Mouse (Mus musculus): ENCODE results near the gene Stk11. TPM values are rescaled to one million over a fixed set of nuclear protein-coding genes. Genes with fewer than 3 reads are reported as not detected.

The Stk11 gene
- polyA plus RNA-seq, 1 experiment from 2014 or later, result 15.4 TPM

GRCm38 (mm10) chr10:80155277-80155676 is 39.7 kb downstream of the Stk11 start:
- peaks cover 38% of the 10 kb centered on the region for H3K4me1 ChIP-seq (ENCODE audit: control insufficient read depth, insufficient read depth, low read length)
- H3K27ac ChIP-seq (ENCODE audit: low read length), result peak overlapping the region; percentile 24; the same call in 1 of the 2 replicates
- no peak overlapping the region for H3K9ac ChIP-seq (ENCODE audit: low read depth, low read length)
- H3K4me3 ChIP-seq (ENCODE audit: low read depth, low read length), result no peak overlapping the region
- ATAC-seq, result no peak
- no peaks in the 10 kb centered on the region for H3K27me3 ChIP-seq (ENCODE audit: control insufficient read depth, insufficient read depth, low read depth, low read length)
- WGBS, result 50% methylated on average over 1 of the region's 1 CpGs
- H3K36me3 ChIP-seq (ENCODE audit: control insufficient read depth, insufficient read depth, low read length), result peaks cover 37% of the 10 kb centered on the region
- no peak overlapping the region for H3K4me2 ChIP-seq (ENCODE audit: low read length)
- H3K9me3 ChIP-seq (replicated peaks; ENCODE audit: control insufficient read depth, low read length, poor library complexity, severe bottlenecking), result no peaks in the 10 kb centered on the region

- Histone ChIP-seq H3K9me3 (replicated peaks; ENCODE audit: control insufficient read depth, low read length, poor library complexity, severe bottlenecking) (no peaks in the 10 kb centered on the region), H3K27ac (ENCODE audit: low read length) (peak overlapping the region; percentile 12), H3K4me1 (ENCODE audit: control insufficient read depth, insufficient read depth, low read length) (peaks cover 45% of the 10 kb centered on the region), H3K9ac (ENCODE audit: low read depth, low read length) (no peak overlapping the region), H3K36me3 (ENCODE audit: control insufficient read depth, insufficient read depth, low read length) (peaks cover 37% of the 10 kb centered on the region), H3K27me3 (ENCODE audit: control insufficient read depth, insufficient read depth, low read depth, low read length) (no peaks in the 10 kb centered on the region), H3K4me2 (ENCODE audit: low read length) (no peak overlapping the region), H3K4me3 (ENCODE audit: low read depth, low read length) (no peak overlapping the region)
- WGBS, result 83% methylated on average over 29 of the region's 29 CpGs
- ATAC-seq, result no peak
Measured at GRCm38 (mm10) chr10:80156002-80156751, 40.6 kb downstream of the Stk11 start.

DNA sequence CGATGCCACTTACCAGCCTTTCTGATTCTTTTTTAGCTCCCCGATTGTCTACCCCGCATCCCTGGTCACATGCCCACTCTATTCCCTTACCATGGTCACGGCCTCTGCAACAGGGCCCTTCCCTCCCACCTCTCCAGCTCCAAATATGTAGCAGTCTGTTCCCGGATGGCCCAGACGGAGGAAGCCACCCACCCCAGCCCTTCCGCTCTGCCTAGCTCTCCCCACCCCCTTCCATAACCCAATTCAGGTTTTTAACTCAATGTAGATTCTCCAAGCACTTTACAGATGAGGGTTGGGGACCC is 41.1 kb downstream of the Stk11 start:
- Histone ChIP-seq H3K9ac (ENCODE audit: low read depth, low read length) (no peak overlapping the region), H3K36me3 (ENCODE audit: control insufficient read depth, insufficient read depth, low read length) (peaks cover 37% of the 10 kb centered on the region)

DNA sequence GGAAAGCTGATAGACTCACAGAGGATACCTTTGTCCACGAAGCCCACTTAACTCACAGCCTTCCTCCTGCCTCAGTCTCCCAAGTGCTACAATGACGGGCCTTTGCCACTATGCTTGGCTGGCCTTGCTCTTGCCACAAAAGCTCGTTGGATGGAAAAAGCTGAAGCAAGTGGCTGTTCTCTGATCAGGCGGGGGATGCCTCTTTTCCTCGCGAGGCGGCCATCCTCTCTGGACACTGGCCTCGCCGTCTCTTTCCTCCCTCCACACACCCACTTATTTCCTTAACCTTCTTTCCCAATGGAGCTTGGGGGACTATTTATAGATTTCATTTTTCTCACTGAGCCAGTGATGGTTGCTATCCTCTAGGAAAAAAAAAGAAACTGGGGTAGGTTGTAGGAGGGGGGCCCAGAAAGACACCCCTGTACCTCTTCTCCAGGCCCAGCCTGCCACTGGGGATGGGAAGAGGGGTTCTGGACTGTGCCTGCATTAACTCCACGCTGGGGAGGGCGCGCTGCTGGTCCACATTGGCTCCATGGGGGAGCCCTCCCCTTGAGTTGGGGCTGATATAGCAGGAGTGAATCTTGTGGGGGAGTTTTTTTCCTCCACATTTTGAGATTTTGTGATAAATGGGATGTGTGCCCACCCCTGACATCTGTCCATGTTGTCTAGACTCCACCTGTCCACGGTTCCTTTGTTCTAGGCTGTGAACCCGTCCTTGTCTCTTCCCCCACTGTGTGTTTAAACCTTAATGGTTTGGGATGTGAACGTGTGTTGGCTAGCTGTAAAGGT is 41.7 kb downstream of the Stk11 start:
- Histone ChIP-seq H3K9me3 (replicated peaks; ENCODE audit: control insufficient read depth, low read length, poor library complexity, severe bottlenecking) (no peaks in the 10 kb centered on the region), H3K27me3 (ENCODE audit: control insufficient read depth, insufficient read depth, low read depth, low read length) (no peaks in the 10 kb centered on the region), H3K27ac (ENCODE audit: low read length) (peak overlapping the region; percentile 52), H3K4me1 (ENCODE audit: control insufficient read depth, insufficient read depth, low read length) (peaks cover 39% of the 10 kb centered on the region), H3K4me2 (ENCODE audit: low read length) (no peak overlapping the region), H3K36me3 (ENCODE audit: control insufficient read depth, insufficient read depth, low read length) (peaks cover 37% of the 10 kb centered on the region), H3K4me3 (ENCODE audit: low read depth, low read length) (no peak overlapping the region), H3K9ac (ENCODE audit: low read depth, low read length) (no peak overlapping the region)
- no peak for ATAC-seq
- WGBS, result 50% methylated on average over 15 of the region's 15 CpGs

More for the DNA sequence above, 41.1 kb downstream of the Stk11 start:
- Histone ChIP-seq H3K4me3 (ENCODE audit: low read depth, low read length) (no peak overlapping the region), H3K27ac (ENCODE audit: low read length) (no peak overlapping the region; the same call in 1 of the 2 replicates), H3K27me3 (ENCODE audit: control insufficient read depth, insufficient read depth, low read depth, low read length) (no peaks in the 10 kb centered on the region), H3K9me3 (replicated peaks; ENCODE audit: control insufficient read depth, low read length, poor library complexity, severe bottlenecking) (no peaks in the 10 kb centered on the region), H3K4me2 (ENCODE audit: low read length) (no peak overlapping the region), H3K4me1 (ENCODE audit: control insufficient read depth, insufficient read depth, low read length) (peaks cover 46% of the 10 kb centered on the region)
- WGBS, result 56% methylated on average over 7 of the region's 7 CpGs
- ATAC-seq, result no peak

GRCm38 (mm10) chr10:80158307-80158986 is 42.8 kb downstream of the Stk11 start:
- no peak overlapping the region for H3K4me3 ChIP-seq (ENCODE audit: low read depth, low read length)
- peaks cover 31% of the 10 kb centered on the region for H3K36me3 ChIP-seq (ENCODE audit: control insufficient read depth, insufficient read depth, low read length)
- no peak overlapping the region for H3K4me2 ChIP-seq (ENCODE audit: low read length)
- H3K9ac ChIP-seq (ENCODE audit: low read depth, low read length), result peak overlapping the region; percentile 35
- H3K4me1 ChIP-seq (ENCODE audit: control insufficient read depth, insufficient read depth, low read length), result peaks cover 28% of the 10 kb centered on the region
- 11% methylated on average over 16 of the region's 18 CpGs for WGBS
- H3K27me3 ChIP-seq (ENCODE audit: control insufficient read depth, insufficient read depth, low read depth, low read length), result no peaks in the 10 kb centered on the region
- H3K27ac ChIP-seq (ENCODE audit: low read length), result peak overlapping the region; percentile 90
- H3K9me3 ChIP-seq (replicated peaks; ENCODE audit: control insufficient read depth, low read length, poor library complexity, severe bottlenecking), result no peaks in the 10 kb centered on the region
- no peak for ATAC-seq

DNA sequence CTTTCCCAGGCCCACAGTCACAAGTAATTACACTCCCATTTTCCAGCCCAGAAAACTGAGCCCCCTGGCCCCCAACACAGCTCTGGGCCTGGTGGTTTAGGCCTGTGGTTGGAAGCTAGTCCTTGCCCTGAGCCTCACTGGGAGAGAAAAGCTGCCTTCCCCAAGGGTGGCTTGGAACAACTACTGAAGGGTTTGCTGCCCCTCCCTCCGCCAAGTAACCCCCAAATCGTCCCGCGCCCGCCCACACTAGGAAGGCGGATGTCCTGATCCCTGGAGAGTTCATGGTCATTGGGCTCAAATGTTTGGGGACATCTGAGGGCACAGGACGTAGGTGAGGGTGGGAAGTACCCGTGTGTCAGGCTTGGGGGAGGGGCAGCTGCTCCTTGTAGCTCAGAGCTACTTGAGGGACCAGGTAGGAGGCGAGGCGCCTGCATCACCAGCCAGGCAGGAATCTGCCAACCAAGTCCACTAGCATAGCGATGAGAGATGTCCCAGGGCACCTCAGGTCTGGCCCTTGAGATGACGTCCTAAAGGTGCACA is 43.5 kb downstream of the Stk11 start:
- peak overlapping the region; percentile 64 for H3K9ac ChIP-seq (ENCODE audit: low read depth, low read length)
- H3K4me3 ChIP-seq (ENCODE audit: low read depth, low read length), result peak overlapping the region; percentile 46
- 5% methylated on average over 12 of the region's 12 CpGs for WGBS
- H3K4me1 ChIP-seq (ENCODE audit: control insufficient read depth, insufficient read depth, low read length), result peaks cover 23% of the 10 kb centered on the region
- ATAC-seq, result peak; percentile 30
- H3K9me3 ChIP-seq (replicated peaks; ENCODE audit: control insufficient read depth, low read length, poor library complexity, severe bottlenecking), result no peaks in the 10 kb centered on the region
- peak overlapping the region; percentile 78 for H3K4me2 ChIP-seq (ENCODE audit: low read length)
- H3K36me3 ChIP-seq (ENCODE audit: control insufficient read depth, insufficient read depth, low read length), result peaks cover 25% of the 10 kb centered on the region
- H3K27ac ChIP-seq (ENCODE audit: low read length), result peak overlapping the region; percentile 90
- no peaks in the 10 kb centered on the region for H3K27me3 ChIP-seq (ENCODE audit: control insufficient read depth, insufficient read depth, low read depth, low read length)

DNA sequence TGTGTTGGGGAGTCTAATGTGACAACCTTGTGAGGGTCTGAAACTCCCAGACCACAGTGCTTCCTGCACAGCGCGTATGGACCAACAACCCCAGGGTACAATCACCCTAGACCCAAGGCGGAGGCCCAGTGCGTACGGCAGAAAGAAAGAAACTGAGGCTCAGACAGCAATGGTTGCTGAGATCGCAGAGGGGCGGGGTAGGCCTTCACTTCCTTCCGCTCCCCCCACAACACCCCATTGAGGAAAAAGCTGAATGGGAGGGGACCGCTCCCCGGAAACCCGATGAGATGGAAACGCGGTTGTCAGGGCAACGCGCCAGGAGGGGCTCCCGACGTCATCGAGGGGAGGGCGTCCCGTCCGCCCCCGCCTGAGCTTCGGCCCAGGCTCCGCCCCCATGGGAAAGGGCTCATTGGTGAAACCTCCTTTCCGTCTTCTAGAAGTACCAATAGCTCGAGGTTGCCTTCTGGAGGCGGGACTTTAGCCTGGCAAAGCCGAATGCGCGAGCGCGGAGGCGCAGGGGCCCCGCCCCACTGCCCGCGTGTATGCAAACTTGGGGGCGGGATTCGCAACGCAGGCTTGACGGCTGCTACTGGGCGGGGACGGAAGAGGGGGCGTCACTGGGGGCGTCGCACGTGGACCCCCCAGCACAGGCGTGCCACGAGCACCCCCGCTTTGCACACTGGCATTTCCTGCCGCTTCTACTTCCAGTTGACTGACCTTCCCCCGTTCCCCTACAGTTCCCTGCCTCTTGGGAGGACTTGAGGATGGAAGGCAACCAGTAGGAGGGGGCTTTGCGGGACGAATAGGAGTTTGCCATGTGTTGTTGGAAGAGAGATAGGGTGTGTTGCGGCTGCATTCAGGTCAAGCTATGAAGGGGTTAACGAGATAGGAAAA is 44.2 kb downstream of the Stk11 start:
- ATAC-seq, result peak; percentile 85
- peaks cover 29% of the 10 kb centered on the region for H3K4me1 ChIP-seq (ENCODE audit: control insufficient read depth, insufficient read depth, low read length)
- peak overlapping the region; percentile 78 for H3K4me2 ChIP-seq (ENCODE audit: low read length)
- WGBS, result under 1% methylated on average over 55 of the region's 55 CpGs
- peak overlapping the region; percentile 90 for H3K27ac ChIP-seq (ENCODE audit: low read length)
- H3K9me3 ChIP-seq (replicated peaks; ENCODE audit: control insufficient read depth, low read length, poor library complexity, severe bottlenecking), result no peaks in the 10 kb centered on the region
- peak overlapping the region; percentile 64 for H3K9ac ChIP-seq (ENCODE audit: low read depth, low read length)
- H3K4me3 ChIP-seq (ENCODE audit: low read depth, low read length), result peak overlapping the region; percentile 46
- H3K36me3 ChIP-seq (ENCODE audit: control insufficient read depth, insufficient read depth, low read length), result peaks cover 18% of the 10 kb centered on the region
- no peaks in the 10 kb centered on the region for H3K27me3 ChIP-seq (ENCODE audit: control insufficient read depth, insufficient read depth, low read depth, low read length)
